Mouse (Mus musculus): ENCODE measurements around the gene Jph4. TPM values are rescaled to one million over a fixed set of nuclear protein-coding genes. Genes with fewer than 3 reads are reported as not detected.

Gene Jph4
- polyA plus RNA-seq, 1 experiment from 2014 or later: 42.5 TPM

DNA sequence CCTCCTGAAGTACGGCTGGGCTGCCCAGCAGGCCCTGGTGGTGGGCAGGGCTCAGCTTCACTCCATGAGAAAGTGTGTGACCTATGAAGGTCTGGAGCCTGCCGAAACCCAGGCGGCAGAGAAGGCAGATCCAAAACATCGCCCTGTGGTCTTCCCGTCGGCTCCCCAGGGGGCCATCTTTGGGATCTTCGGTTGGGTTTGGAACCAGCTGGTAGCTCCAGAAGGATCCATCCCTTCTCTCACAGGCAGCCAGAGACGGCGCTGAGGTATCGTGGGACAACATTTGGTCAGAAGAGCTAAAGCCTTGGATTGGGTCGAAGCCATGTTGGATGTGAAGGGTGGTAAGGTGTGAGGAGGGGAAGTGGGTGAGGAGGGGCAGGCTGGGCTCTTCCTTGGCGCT is 42.3 kb downstream of the Jph4 start:
- H3K27me3 ChIP-seq (replicated peaks): no peaks in the 10 kb centered on the region
- H3K4me3 ChIP-seq: no peak overlapping the region
- H3K4me1 ChIP-seq: peaks cover 43% of the 10 kb centered on the region
- H3K36me3 ChIP-seq (replicated peaks): peaks cover 22% of the 10 kb centered on the region
- H3K27ac ChIP-seq: no peak overlapping the region
- no peak overlapping the region for H3K4me2 ChIP-seq
- H3K9ac ChIP-seq: no peak overlapping the region
- ATAC-seq (replicated peaks): no peak
- 93% methylated on average over 12 of the region's 12 CpGs for WGBS
- no peaks in the 10 kb centered on the region for H3K9me3 ChIP-seq

DNA sequence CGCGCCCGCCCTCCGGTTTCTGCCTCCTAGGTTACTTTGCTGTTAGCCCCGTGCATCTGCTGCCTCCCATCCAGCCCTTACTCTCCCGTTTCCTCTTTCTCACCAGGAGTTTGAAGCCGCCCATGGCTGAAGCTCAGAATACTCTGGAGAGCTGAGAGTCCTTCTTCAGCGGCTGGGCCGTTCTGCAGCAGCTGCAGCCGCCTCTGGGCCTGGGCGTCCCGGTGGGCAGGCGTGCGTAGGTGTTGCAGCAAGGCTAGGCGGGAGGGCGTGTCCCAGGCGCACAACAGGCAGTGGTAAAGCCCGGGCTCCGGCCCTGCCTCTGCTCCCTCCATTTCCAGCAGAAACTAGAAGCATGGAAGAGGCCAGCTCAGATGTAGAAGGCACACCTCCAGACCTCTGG is 45.0 kb downstream of the Jph4 start:
- Histone ChIP-seq H3K9me3 (no peaks in the 10 kb centered on the region), H3K4me1 (peaks cover 17% of the 10 kb centered on the region), H3K36me3 (replicated peaks) (peaks cover 43% of the 10 kb centered on the region), H3K9ac (no peak overlapping the region), H3K27ac (peak overlapping the region; percentile 43; the same call in 1 of the 2 replicates), H3K27me3 (replicated peaks) (no peaks in the 10 kb centered on the region), H3K4me2 (no peak overlapping the region), H3K4me3 (no peak overlapping the region)
- no peak for ATAC-seq (replicated peaks)
- WGBS: 31% methylated on average over 19 of the region's 19 CpGs

GRCm38 (mm10) chr14:55066042-55066441 is 50.7 kb downstream of the Jph4 start:
- WGBS: 91% methylated on average over 8 of the region's 8 CpGs
- Histone ChIP-seq H3K4me3 (no peak overlapping the region), H3K36me3 (replicated peaks) (peaks cover 56% of the 10 kb centered on the region), H3K27me3 (replicated peaks) (no peaks in the 10 kb centered on the region), H3K9ac (no peak overlapping the region), H3K4me2 (no peak overlapping the region), H3K27ac (no peak overlapping the region), H3K9me3 (no peaks in the 10 kb centered on the region), H3K4me1 (peaks cover 20% of the 10 kb centered on the region)
- ATAC-seq (replicated peaks): no peak

DNA sequence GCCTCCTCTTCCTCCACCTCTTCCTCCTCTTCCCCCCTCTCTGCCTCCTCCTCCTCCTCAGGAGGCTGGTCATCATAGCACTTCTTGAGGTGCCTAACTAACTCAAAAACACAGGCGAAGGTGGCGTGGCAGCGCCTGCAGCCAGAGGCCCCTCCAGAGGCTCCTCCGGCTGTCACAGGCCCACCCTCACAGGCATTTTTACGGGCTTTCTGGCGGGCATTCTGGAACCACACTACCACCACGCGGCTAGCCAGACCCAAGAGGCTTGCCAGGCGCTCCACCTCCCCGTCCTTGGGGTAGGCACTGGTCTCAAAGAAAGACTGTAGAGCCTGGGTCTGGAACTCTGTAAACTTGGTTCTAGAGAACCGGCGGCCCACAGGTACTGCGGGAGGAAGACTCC is 51.3 kb downstream of the Jph4 start:
- ATAC-seq (replicated peaks): no peak
- Histone ChIP-seq H3K4me1 (peaks cover 26% of the 10 kb centered on the region), H3K36me3 (replicated peaks) (peaks cover 56% of the 10 kb centered on the region), H3K4me3 (no peak overlapping the region), H3K4me2 (no peak overlapping the region), H3K9ac (no peak overlapping the region), H3K27ac (no peak overlapping the region), H3K9me3 (no peaks in the 10 kb centered on the region), H3K27me3 (replicated peaks) (no peaks in the 10 kb centered on the region)
- WGBS: 91% methylated on average over 13 of the region's 13 CpGs

- Histone ChIP-seq H3K27ac (no peak overlapping the region), H3K36me3 (replicated peaks) (peaks cover 50% of the 10 kb centered on the region)
- WGBS: 85% methylated on average over 35 of the region's 35 CpGs
Observed at GRCm38 (mm10) chr14:55064481-55065370, 52.0 kb downstream of the Jph4 start.

DNA sequence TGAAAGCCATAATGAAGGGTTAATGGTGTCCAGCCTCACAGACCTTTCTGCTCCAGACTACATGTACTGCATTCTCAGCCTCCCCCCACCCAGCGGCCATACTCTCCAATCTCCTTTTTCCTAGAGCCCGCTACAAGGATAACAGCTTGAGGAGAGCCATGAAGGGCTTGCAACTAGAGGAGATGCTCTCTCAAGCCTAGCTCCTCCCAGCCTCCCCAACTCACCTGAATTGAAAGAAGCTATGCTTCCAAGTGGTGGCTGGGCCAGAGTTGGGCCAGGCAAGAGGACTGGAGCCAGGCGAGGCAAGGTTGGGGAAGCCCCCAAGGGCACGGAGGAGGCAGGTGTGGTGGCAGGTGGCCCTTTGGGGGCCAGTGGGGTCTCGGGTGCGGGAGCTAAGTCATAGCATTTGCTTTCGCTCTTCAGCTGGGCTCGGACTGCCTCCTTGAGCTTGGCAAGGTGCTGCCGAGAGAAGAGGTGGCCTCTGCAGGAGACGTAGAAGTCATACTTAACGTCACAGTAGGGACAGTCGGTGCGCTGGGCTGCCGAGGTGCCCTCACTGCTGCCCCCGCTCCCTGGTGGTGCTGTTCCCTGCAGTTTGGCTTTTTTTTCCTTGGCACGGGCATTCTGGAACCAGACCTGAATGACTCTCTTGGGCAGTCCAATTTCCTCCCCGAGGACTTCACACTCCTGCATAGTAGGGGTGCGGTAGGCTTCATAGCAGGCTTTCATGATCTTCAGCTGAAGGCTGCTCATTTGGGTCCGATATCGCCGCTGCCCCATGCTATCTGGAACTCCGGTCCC is 53.0 kb downstream of the Jph4 start:
- no peak overlapping the region for H3K9ac ChIP-seq
- H3K36me3 ChIP-seq (replicated peaks): peaks cover 40% of the 10 kb centered on the region
- no peak overlapping the region for H3K4me3 ChIP-seq
- no peak overlapping the region for H3K27ac ChIP-seq
- H3K9me3 ChIP-seq: no peaks in the 10 kb centered on the region
- WGBS: 89% methylated on average over 22 of the region's 22 CpGs
- no peak overlapping the region for H3K4me2 ChIP-seq
- no peaks in the 10 kb centered on the region for H3K27me3 ChIP-seq (replicated peaks)
- no peak for ATAC-seq (replicated peaks)
- peaks cover 37% of the 10 kb centered on the region for H3K4me1 ChIP-seq

More at GRCm38 (mm10) chr14:55064481-55065370, 52.0 kb downstream of the Jph4 start:
- no peaks in the 10 kb centered on the region for H3K27me3 ChIP-seq (replicated peaks)
- no peak overlapping the region for H3K4me3 ChIP-seq
- H3K4me2 ChIP-seq: no peak overlapping the region
- no peak overlapping the region for H3K9ac ChIP-seq
- peaks cover 30% of the 10 kb centered on the region for H3K4me1 ChIP-seq
- no peaks in the 10 kb centered on the region for H3K9me3 ChIP-seq
- ATAC-seq (replicated peaks): no peak

GRCm38 (mm10) chr14:55063117-55063516 is 53.6 kb downstream of the Jph4 start:
- 92% methylated on average over 5 of the region's 5 CpGs for WGBS
- Histone ChIP-seq H3K9me3 (no peaks in the 10 kb centered on the region), H3K4me1 (peaks cover 37% of the 10 kb centered on the region), H3K9ac (0 out of 2 replicates have a peak overlapping the region, but pooled peaks have one; percentile 4), H3K27ac (no peak overlapping the region), H3K4me3 (no peak overlapping the region), H3K27me3 (replicated peaks) (no peaks in the 10 kb centered on the region), H3K36me3 (replicated peaks) (peaks cover 37% of the 10 kb centered on the region), H3K4me2 (no peak overlapping the region)
- ATAC-seq (replicated peaks): no peak

DNA sequence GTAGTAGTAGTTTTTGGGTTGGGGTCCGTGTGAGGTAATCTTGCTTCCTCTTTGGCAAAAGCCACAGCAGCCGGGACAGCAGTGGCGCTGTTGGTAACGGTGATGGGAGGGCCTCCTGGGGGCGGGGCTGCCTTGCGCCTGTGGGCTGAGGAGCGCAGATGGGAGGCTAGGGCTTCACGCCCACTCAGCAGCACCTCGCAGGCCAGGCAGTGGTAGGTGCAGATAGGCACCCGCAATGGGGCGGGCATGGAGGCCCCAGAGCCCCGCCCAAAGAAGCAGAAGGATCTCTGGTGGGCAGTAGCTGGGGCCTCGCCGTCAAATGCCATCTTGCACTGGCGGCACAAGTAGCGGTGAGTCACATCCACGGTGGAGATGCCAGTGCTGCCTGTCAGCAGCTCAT is 54.1 kb downstream of the Jph4 start:
- H3K9ac ChIP-seq: 0 out of 2 replicates have a peak overlapping the region, but pooled peaks have one; percentile 4
- H3K27ac ChIP-seq: 0 out of 2 replicates have a peak overlapping the region, but pooled peaks have one; percentile 15
- WGBS: 34% methylated on average over 17 of the region's 17 CpGs
- no peaks in the 10 kb centered on the region for H3K27me3 ChIP-seq (replicated peaks)
- peak; percentile 29; the same call in 1 of the 2 replicates for ATAC-seq (replicated peaks)
- no peak overlapping the region for H3K4me3 ChIP-seq
- H3K36me3 ChIP-seq (replicated peaks): peaks cover 33% of the 10 kb centered on the region
- no peaks in the 10 kb centered on the region for H3K9me3 ChIP-seq
- H3K4me1 ChIP-seq: peaks cover 37% of the 10 kb centered on the region
- peak overlapping the region; percentile 9; the same call in 1 of the 2 replicates for H3K4me2 ChIP-seq

DNA sequence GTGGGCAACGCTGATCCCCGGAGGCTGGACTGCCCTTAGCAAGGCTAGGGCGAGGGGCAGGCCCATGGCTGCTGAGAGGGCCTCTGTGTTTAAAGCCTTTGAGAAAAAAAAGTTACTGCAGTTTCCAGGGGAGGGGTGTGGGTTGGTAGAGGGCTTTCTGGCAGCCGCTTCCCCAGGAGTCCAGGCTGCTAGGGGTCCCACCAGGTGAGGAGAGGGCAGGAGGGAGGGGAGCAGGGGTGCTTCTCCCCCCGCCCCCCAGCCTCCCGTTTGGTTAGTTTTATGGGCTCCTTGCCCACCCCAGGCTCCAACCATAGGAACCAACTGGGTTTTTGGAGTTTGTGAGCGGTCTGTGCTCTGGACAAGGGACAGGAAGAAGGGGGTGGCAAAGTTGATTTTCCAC is 54.9 kb downstream of the Jph4 start:
- Histone ChIP-seq H3K27me3 (replicated peaks) (no peaks in the 10 kb centered on the region), H3K27ac (no peak overlapping the region), H3K9ac (no peak overlapping the region), H3K36me3 (replicated peaks) (peaks cover 27% of the 10 kb centered on the region), H3K4me3 (no peak overlapping the region), H3K9me3 (no peaks in the 10 kb centered on the region), H3K4me2 (no peak overlapping the region), H3K4me1 (peaks cover 37% of the 10 kb centered on the region)
- no peak for ATAC-seq (replicated peaks)
- WGBS: 50% methylated on average over 7 of the region's 7 CpGs

GRCm38 (mm10) chr14:55059931-55060330 is 56.8 kb downstream of the Jph4 start:
- no peaks in the 10 kb centered on the region for H3K27me3 ChIP-seq (replicated peaks)
- no peak for ATAC-seq (replicated peaks)
- 24% methylated on average over 5 of the region's 5 CpGs for WGBS
- H3K4me1 ChIP-seq: peaks cover 48% of the 10 kb centered on the region
- 0 out of 2 replicates have a peak overlapping the region, but pooled peaks have one; percentile 5 for H3K27ac ChIP-seq
- no peak overlapping the region for H3K4me2 ChIP-seq
- no peak overlapping the region for H3K9ac ChIP-seq
- H3K36me3 ChIP-seq (replicated peaks): peaks cover 11% of the 10 kb centered on the region; the same call in 1 of the 2 replicates
- H3K4me3 ChIP-seq: no peak overlapping the region
- no peaks in the 10 kb centered on the region for H3K9me3 ChIP-seq

DNA sequence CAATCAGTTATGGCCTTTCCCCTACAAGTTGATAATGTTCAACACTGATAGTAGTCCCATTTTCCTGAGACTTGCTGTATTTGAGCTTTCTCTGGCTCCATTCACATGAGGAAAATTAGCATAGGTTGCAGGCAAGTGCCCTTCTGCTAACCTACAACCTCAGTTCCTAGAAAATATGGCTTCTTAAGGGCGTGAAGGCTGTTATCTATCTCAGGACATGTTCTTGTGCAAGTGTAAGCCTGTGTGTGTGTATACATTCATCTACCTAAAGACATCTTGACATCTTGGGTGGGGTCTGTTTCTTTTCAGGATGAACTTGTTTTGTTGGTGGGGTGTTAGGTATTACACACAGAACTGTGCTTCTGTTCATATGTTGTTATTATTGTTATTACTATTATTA is 57.7 kb downstream of the Jph4 start:
- Histone ChIP-seq H3K9me3 (no peaks in the 10 kb centered on the region), H3K27ac (no peak overlapping the region), H3K27me3 (replicated peaks) (no peaks in the 10 kb centered on the region), H3K36me3 (replicated peaks) (peaks cover 5% of the 10 kb centered on the region; the same call in 1 of the 2 replicates), H3K4me1 (peaks cover 53% of the 10 kb centered on the region), H3K4me2 (peak overlapping the region; percentile 6; the same call in 1 of the 2 replicates), H3K9ac (no peak overlapping the region), H3K4me3 (no peak overlapping the region)
- WGBS: 92% methylated on average over 1 of the region's 1 CpGs
- ATAC-seq (replicated peaks): no peak

Data from midbrain, embryonic 15.5 days (tissue).